Mouse (Mus musculus) ES-E14 (cell line): ENCODE measurements around the gene Fgf14. TPM values are rescaled to one million over a fixed set of nuclear protein-coding genes. Genes with fewer than 3 reads are reported as not detected.

Experiments
- DNase-seq: peaks from one replicate; pipeline ENCODE4 v3.0.0-alpha.2; 2013; ENCODE audit warnings: low read depth, low spot score
- H3K27ac ChIP-seq: 2 replicates; pipeline ENCODE4 v1.5.1; 2012; ENCODE audit warnings: low read depth, mild to moderate bottlenecking, low read length, moderate library complexity, mixed read lengths; ENCODE audit not compliant: poor library complexity, insufficient read depth, severe bottlenecking
- H3K36me3 ChIP-seq: 2 replicates; pipeline ENCODE4 v1.6.1; 2012; ENCODE audit warnings: mild to moderate bottlenecking, low read length, moderate library complexity, mixed read lengths; ENCODE audit not compliant: control insufficient read depth, poor library complexity, insufficient read depth, severe bottlenecking
- H3K4me1 ChIP-seq, 2 experiments: fragments of 150-350 bp in 1 of 2; sonication (generic) in 1 of 2; 2 replicates each; pipeline ENCODE4 v1.6.1; 2012; ENCODE audit warnings: low read length in 2 of 2, mild to moderate bottlenecking in 1 of 2, mixed read lengths in 1 of 2; ENCODE audit not compliant: control insufficient read depth in 2 of 2, insufficient read depth in 2 of 2, poor library complexity in 1 of 2
- H3K4me3 ChIP-seq, 2 experiments: fragments of 150-350 bp in 1 of 2; sonication (generic) in 1 of 2; 2 replicates each; pipeline ENCODE4 v1.5.1; 2012; ENCODE audit warnings: low read length in 2 of 2, low read depth in 1 of 2, mild to moderate bottlenecking in 1 of 2, mixed read lengths in 1 of 2; ENCODE audit not compliant: insufficient read depth in 1 of 2, poor library complexity in 1 of 2, severe bottlenecking in 1 of 2
- H3K9ac ChIP-seq: 2 replicates; pipeline ENCODE4 v1.6.1; 2012; ENCODE audit warnings: low read depth, mild to moderate bottlenecking, low read length, mixed read lengths; ENCODE audit not compliant: poor library complexity, insufficient read depth, severe bottlenecking
- H3K9me3 ChIP-seq: fragments of 150-350 bp; sonication (generic); 2 replicates; pipeline ENCODE4 v1.6.1; 2012; ENCODE audit warnings: low read depth, mild to moderate bottlenecking, low read length; ENCODE audit not compliant: control insufficient read depth, insufficient read depth
- CHD2 ChIP-seq: IDR thresholded peaks from 2 replicates; pipeline ENCODE4 v1.6.1; 2014; ENCODE audit warnings: mild to moderate bottlenecking, low read depth, low read length, inconsistent platforms
- HCFC1 ChIP-seq: IDR thresholded peaks from 2 replicates; pipeline ENCODE4 v1.6.1; 2012; ENCODE audit warnings: low read length, inconsistent platforms, borderline replicate concordance; ENCODE audit not compliant: insufficient read depth
- MAFK ChIP-seq: IDR thresholded peaks from 2 replicates; pipeline ENCODE4 v1.6.1; 2014; ENCODE audit warnings: mild to moderate bottlenecking, low read depth, low read length, inconsistent platforms; ENCODE audit not compliant: insufficient read depth
- ZC3H11A ChIP-seq: IDR thresholded peaks from 2 replicates; pipeline ENCODE4 v1.6.1; 2012; ENCODE audit warnings: low read depth, mild to moderate bottlenecking, inconsistent platforms, low read length, borderline replicate concordance
- ZNF384 ChIP-seq: IDR thresholded peaks from 2 replicates; pipeline ENCODE4 v1.6.1; 2012; ENCODE audit warnings: low read depth, low read length, inconsistent platforms
- in situ Hi-C, 2 experiments: fragments of 600-800 bp; cut with MboI; formaldehyde crosslinking; loops; one replicate each; pipeline ENCODE4 v1.15.1; 2025; ENCODE audit warnings: low sequenced_read_pairs in 2 of 2, inconsistent platforms in 1 of 2; ENCODE audit not compliant: unreplicated experiment in 2 of 2
- total RNA-seq: library from RNA; depleted of rRNA; stranded (reverse); fragments of 300-350 nt; gene quantifications from 2 replicates; pipeline ENCODE4 v1.2.3, GENCODE M21; 2012

The Fgf14 gene
- total RNA-seq, 1 experiment: 0.09 TPM

GRCm38 (mm10) chr14:124223445-124223844, 453.5 kb downstream of the Fgf14 start:
- Histone ChIP-seq H3K4me1 (no peaks in the 10 kb centered on the region), H3K9ac (no peak overlapping the region), H3K27ac (no peak overlapping the region), H3K36me3 (no peaks in the 10 kb centered on the region), H3K4me3 (no peak overlapping the region), H3K9me3 (no peaks in the 10 kb centered on the region)
- in situ Hi-C loops: no loop called here
- no peak for TF ChIP-seq HCFC1
- no peak for DNase-seq

DNA sequence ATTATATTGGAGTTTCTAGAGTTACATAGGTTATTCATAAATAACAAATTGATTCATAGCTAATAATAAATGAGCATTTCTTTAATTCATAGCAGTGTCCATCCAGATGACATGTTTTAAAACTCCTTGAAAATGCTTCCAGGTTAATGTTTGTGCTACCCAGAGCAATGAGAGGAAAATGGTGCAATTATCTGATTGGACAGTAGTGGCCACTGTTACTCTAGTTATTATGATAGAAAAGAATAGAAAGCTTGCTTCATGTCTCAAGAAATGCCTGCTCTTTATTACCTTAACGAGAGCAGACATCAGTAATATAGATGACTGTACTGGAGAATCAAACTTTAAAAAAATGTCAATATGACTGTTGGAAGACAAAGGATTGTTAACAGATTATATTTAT, 454.5 kb downstream of the Fgf14 start:
- in situ Hi-C loops: no loop called here

GRCm38 (mm10) chr14:124220979-124221378, 455.9 kb downstream of the Fgf14 start:
- Histone ChIP-seq H3K4me3 (no peak overlapping the region), H3K27ac (no peak overlapping the region), H3K9me3 (no peaks in the 10 kb centered on the region), H3K9ac (no peak overlapping the region), H3K4me1 (no peaks in the 10 kb centered on the region), H3K36me3 (no peaks in the 10 kb centered on the region)
- no peak for DNase-seq
- TF ChIP-seq ZC3H11A (0 out of 2 replicates have a peak, but pooled peaks have one; percentile 16), ZNF384 (no peak)
- in situ Hi-C loops: no loop called here

More for the DNA sequence above, 454.5 kb downstream of the Fgf14 start:
- no peaks in the 10 kb centered on the region for H3K36me3 ChIP-seq
- no peak overlapping the region for H3K27ac ChIP-seq
- H3K9ac ChIP-seq: no peak overlapping the region
- H3K4me1 ChIP-seq: no peaks in the 10 kb centered on the region
- H3K9me3 ChIP-seq: no peaks in the 10 kb centered on the region
- no peak overlapping the region for H3K4me3 ChIP-seq
- TF ChIP-seq ZC3H11A (0 out of 2 replicates have a peak, but pooled peaks have one; percentile 9), ZNF384 (no peak)
- DNase-seq: peak; percentile 17

DNA sequence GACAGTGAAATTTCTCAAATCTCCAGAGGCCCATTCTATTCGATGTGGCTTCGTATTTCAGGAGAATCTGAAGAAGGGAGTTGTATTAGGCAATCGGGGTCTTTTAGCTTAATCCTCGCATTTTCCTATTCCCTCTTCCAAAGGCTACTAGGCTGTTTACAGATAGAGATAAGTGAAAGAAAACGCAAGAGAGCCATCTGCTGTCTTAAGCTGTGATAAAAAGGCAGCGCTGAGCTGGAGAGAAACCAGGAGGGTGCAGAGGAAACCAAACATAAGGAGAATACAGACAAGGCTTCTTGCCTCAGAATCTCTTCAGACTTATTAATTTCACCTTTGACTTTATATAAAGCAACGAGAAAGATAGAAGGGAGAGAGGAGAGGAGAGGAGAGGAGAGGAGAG, 481.1 kb downstream of the Fgf14 start:
- TF ChIP-seq ZC3H11A (no peak), ZNF384 (no peak), MAFK (no peak), HCFC1 (no peak)
- in situ Hi-C loops: no loop called here
- Histone ChIP-seq H3K4me1 (peaks cover 0 to 3% of the 10 kb centered on the region in 2 experiments; a peak in 1 of 4 replicates), H3K9ac (no peak overlapping the region), H3K9me3 (no peaks in the 10 kb centered on the region), H3K36me3 (no peaks in the 10 kb centered on the region), H3K4me3 (no peak overlapping the region), H3K27ac (no peak overlapping the region)
- DNase-seq: no peak

- H3K9ac ChIP-seq: no peak overlapping the region
- peaks cover 0 to 3% of the 10 kb centered on the region in 2 experiments; a peak in 1 of 4 replicates for H3K4me1 ChIP-seq
- TF ChIP-seq CHD2 (no peak), HCFC1 (no peak), MAFK (no peak), ZC3H11A (no peak), ZNF384 (no peak)
- no peaks in the 10 kb centered on the region for H3K36me3 ChIP-seq
- H3K27ac ChIP-seq: no peak overlapping the region
- no peaks in the 10 kb centered on the region for H3K9me3 ChIP-seq
- peak; percentile 17 for DNase-seq
- H3K4me3 ChIP-seq: no peak overlapping the region
- in situ Hi-C loops: no loop called here
These were observed 481.6 kb downstream of the Fgf14 start for GRCm38 (mm10) chr14:124195331-124195730.
